Mouse (Mus musculus) granulocyte monocyte progenitor cell, adult 5-6 weeks (primary cell): ENCODE measurements around the gene Gas2. TPM values are rescaled to one million over a fixed set of nuclear protein-coding genes. Genes with fewer than 3 reads are reported as not detected.

ENCODE experiments used
- ATAC-seq: replicated peaks from 2 replicates; pipeline ENCODE4 v1.8.0; 2016; ENCODE audit warnings: mild to moderate bottlenecking, moderate TSS enrichment, inconsistent platforms; ENCODE audit not compliant: poor library complexity, severe bottlenecking
- total RNA-seq, 2 experiments: library from RNA; stranded (forward) in 1 of 2; stranded (reverse) in 1 of 2; fragments of 200-712, 200-1000 nt in 1 of 2; fragments of >200 nt in 1 of 2; fragmentation: Nextera tagmentation in 1 of 2; gene quantifications; 2 replicates each; pipeline ENCODE4 v1.2.3; 2014 to 2017

Gene Gas2
- total RNA-seq, 2 experiments from 2014 or later: 2.9 to 8.4 TPM

- peak; percentile 99 for ATAC-seq
Observed at GRCm38 (mm10) chr7:51879136-51879723, 17.4 kb downstream of the Gas2 start.

- no peak for ATAC-seq
Observed at GRCm38 (mm10) chr7:51880121-51880520, 18.3 kb downstream of the Gas2 start.

GRCm38 (mm10) chr7:51885345-51885744, 23.5 kb downstream of the Gas2 start:
- ATAC-seq: no peak

- ATAC-seq: no peak
Observed at GRCm38 (mm10) chr7:51887678-51888567, 26.1 kb downstream of the Gas2 start.

GRCm38 (mm10) chr7:51889601-51890000, 27.8 kb downstream of the Gas2 start:
- ATAC-seq: no peak

GRCm38 (mm10) chr7:51892224-51892965, 30.6 kb downstream of the Gas2 start:
- no peak for ATAC-seq

- no peak for ATAC-seq
Observed at GRCm38 (mm10) chr7:51893008-51893407, 31.2 kb downstream of the Gas2 start.

GRCm38 (mm10) chr7:51894133-51894801, 32.5 kb downstream of the Gas2 start:
- ATAC-seq: no peak

- no peak for ATAC-seq
Observed at GRCm38 (mm10) chr7:51894939-51895338, 33.1 kb downstream of the Gas2 start.

GRCm38 (mm10) chr7:51899066-51899465, 37.3 kb downstream of the Gas2 start:
- no peak for ATAC-seq

GRCm38 (mm10) chr7:51913292-51914050, 51.7 kb downstream of the Gas2 start:
- no peak for ATAC-seq

GRCm38 (mm10) chr7:51914132-51914531, 52.3 kb downstream of the Gas2 start:
- no peak for ATAC-seq

- ATAC-seq: no peak
Observed at GRCm38 (mm10) chr7:51928761-51929519, 67.1 kb downstream of the Gas2 start.

GRCm38 (mm10) chr7:51931217-51931616, 69.4 kb downstream of the Gas2 start:
- ATAC-seq: no peak

GRCm38 (mm10) chr7:51937337-51937736, 75.5 kb downstream of the Gas2 start:
- no peak for ATAC-seq

GRCm38 (mm10) chr7:51940461-51940860, 78.6 kb downstream of the Gas2 start:
- ATAC-seq: no peak

- no peak for ATAC-seq
Observed at GRCm38 (mm10) chr7:51955424-51956041, 93.7 kb downstream of the Gas2 start.

GRCm38 (mm10) chr7:51957766-51958165, 96.0 kb downstream of the Gas2 start:
- no peak for ATAC-seq
